Mouse (Mus musculus) hindbrain, embryonic 10.5 days (tissue): Measurements from ENCODE around the gene Fndc10. TPM values are rescaled to one million over a fixed set of nuclear protein-coding genes. Genes with fewer than 3 reads are reported as not detected.
"Not testable (repeated sequence)": the region's sequence is repeated elsewhere in the genome, so short reads cannot be mapped to it uniquely, and the experiment has no call there.

Source experiments
- DNase-seq: peaks from one replicate; pipeline ENCODE4 v3.0.0-alpha.2; 2017; ENCODE audit warnings: low spot score
- H3K27ac ChIP-seq: fragments of 300-500 bp; sonication (generic); 2 replicates; pipeline ENCODE4 v1.5.1; 2016; ENCODE audit warnings: mild to moderate bottlenecking, moderate library complexity
- H3K27me3 ChIP-seq: fragments of 300-500 bp; sonication (generic); 2 replicates; pipeline ENCODE4 v1.6.1; 2016; ENCODE audit warnings: mild to moderate bottlenecking; ENCODE audit not compliant: poor library complexity, insufficient read depth, severe bottlenecking
- H3K36me3 ChIP-seq: fragments of 300-500 bp; sonication (generic); 2 replicates; pipeline ENCODE4 v1.6.1; 2016; ENCODE audit warnings: mild to moderate bottlenecking, moderate library complexity
- H3K4me1 ChIP-seq: fragments of 300-500 bp; sonication (generic); replicated peaks from 2 replicates; pipeline ENCODE4 v1.6.1; 2016; ENCODE audit warnings: mild to moderate bottlenecking
- H3K4me3 ChIP-seq: fragments of 300-500 bp; sonication (generic); 2 replicates; pipeline ENCODE4 v1.5.1; 2016; ENCODE audit warnings: mild to moderate bottlenecking, moderate library complexity
- H3K9me3 ChIP-seq: fragments of 300-500 bp; sonication (generic); 2 replicates; pipeline ENCODE4 v1.6.1; 2016; ENCODE audit warnings: mild to moderate bottlenecking, moderate library complexity
- WGBS: fragments of 180-500 bp; shearing (Covaris S2); methylation state at CpG from one replicate; pipeline ENCODE4 v1.1.7; 2016; 5-methylcytosine and 5-hydroxymethylcytosine counted together
- polyA plus RNA-seq: library from polyadenylated mRNA; unstranded; fragments of >200 nt; fragmentation: Nextera tagmentation; extraction: Ambion mirVana; gene quantifications from 2 replicates; pipeline ENCODE4 v1.2.1, GENCODE M21; 2016

Gene Fndc10
- polyA plus RNA-seq, 1 experiment from 2014 or later, result 1.8 TPM

DNA sequence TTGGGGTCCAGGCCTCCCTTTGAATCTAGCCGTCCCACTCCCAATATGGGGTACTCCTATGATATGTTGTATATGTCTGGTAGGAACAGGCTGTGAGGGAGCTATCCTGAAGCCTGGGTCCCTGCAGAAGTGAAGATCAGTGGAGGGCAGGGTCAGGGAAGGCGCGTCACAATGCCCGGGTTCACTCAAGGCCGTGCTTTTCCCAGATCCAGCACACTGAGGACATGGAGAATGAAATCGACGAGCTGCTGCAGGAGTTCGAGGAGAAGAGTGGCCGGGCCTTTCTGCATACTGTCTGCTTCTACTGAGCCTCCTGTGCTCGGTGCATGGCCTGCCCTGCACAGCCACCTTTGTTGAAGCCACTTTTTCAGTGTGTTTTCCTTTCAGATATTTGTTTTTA, 39.1 kb downstream of the Fndc10 start:
- Histone ChIP-seq H3K27ac (no peak overlapping the region), H3K4me1 (peaks cover 33% of the 10 kb centered on the region), H3K36me3 (peaks cover 34% of the 10 kb centered on the region), H3K4me3 (no peak overlapping the region), H3K27me3 (no peaks in the 10 kb centered on the region), H3K9me3 (no peaks in the 10 kb centered on the region)
- no peak for DNase-seq
- 91% methylated on average over 10 of the region's 10 CpGs for WGBS

- peaks cover 40% of the 10 kb centered on the region for H3K36me3 ChIP-seq
- H3K4me3 ChIP-seq, result peak within 1 kb of the TSS; percentile 85
- H3K9me3 ChIP-seq, result no peaks in the 10 kb centered on the region
- H3K4me1 ChIP-seq, result peaks cover 36% of the 10 kb centered on the region
- no peaks in the 10 kb centered on the region for H3K27me3 ChIP-seq
- DNase-seq, result peak; percentile 91
- H3K27ac ChIP-seq, result peak within 1 kb of the TSS; percentile 94
- WGBS, result under 1% methylated on average over 35 of the region's 35 CpGs
Observed at GRCm38 (mm10) chr4:155734350-155734941, 40.3 kb downstream of the Fndc10 start, which contains the start of gene Tmem240. Tmem240 (plus strand) TSS chr4:155734800.

- Histone ChIP-seq H3K4me1 (peaks cover 36% of the 10 kb centered on the region), H3K36me3 (peaks cover 47% of the 10 kb centered on the region), H3K9me3 (no peaks in the 10 kb centered on the region), H3K27ac (peak overlapping the region; percentile 94), H3K27me3 (no peaks in the 10 kb centered on the region), H3K4me3 (peak overlapping the region; percentile 85)
- peak; percentile 55 for DNase-seq
- under 1% methylated on average over 76 of the region's 79 CpGs for WGBS
Observed at GRCm38 (mm10) chr4:155734951-155735702, 41.0 kb downstream of the Fndc10 start.

GRCm38 (mm10) chr4:155735788-155736187, 41.6 kb downstream of the Fndc10 start:
- Histone ChIP-seq H3K9me3 (no peaks in the 10 kb centered on the region), H3K27me3 (no peaks in the 10 kb centered on the region), H3K4me3 (peak overlapping the region; percentile 85), H3K36me3 (peaks cover 49% of the 10 kb centered on the region), H3K27ac (peak overlapping the region; percentile 94), H3K4me1 (peaks cover 36% of the 10 kb centered on the region)
- no peak for DNase-seq
- 71% methylated on average over 5 of the region's 5 CpGs for WGBS

DNA sequence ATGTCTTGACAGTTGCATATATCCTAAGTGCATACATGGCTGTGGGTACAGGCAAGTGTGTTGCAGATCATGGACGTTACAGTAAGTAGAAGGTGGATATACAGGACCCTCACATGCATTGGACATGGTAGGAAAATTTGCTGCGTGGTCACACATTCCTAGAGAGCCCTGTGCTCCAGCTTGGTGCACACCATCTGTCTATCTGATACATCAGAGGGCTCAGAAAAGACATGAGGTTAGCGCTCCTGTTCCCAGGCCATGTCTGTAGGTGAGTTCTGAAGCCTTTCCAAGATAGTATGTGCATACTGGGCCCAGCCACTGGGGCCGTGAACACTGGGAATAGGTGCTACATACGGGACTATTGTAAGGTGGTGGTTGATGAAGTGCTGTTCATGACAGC, 42.3 kb downstream of the Fndc10 start:
- peaks cover 36% of the 10 kb centered on the region for H3K4me1 ChIP-seq
- no peak overlapping the region for H3K27ac ChIP-seq
- peak overlapping the region; percentile 85; the same call in 1 of the 2 replicates for H3K4me3 ChIP-seq
- no peaks in the 10 kb centered on the region for H3K27me3 ChIP-seq
- 93% methylated on average over 5 of the region's 5 CpGs for WGBS
- DNase-seq, result no peak
- H3K9me3 ChIP-seq, result no peaks in the 10 kb centered on the region
- H3K36me3 ChIP-seq, result peaks cover 49% of the 10 kb centered on the region

DNA sequence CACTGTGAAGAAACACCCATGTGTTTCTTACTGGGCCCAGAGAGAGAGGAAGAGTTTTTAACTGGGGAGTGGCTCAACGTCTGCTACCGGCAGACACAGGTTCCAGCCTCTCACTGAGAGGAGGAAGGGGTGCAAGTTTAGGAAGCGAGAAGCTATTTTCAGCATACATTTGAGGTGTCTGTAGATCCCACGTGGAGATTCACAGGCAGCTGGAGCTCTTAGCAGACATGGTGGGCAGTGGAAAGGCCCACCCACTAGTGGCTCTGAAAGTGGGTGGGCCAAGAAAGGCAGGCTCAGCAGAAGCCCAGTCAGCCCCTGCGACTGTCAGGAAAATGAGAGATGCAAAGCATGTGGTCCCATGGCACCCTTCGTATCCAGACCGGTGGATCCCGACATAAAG, 44.1 kb downstream of the Fndc10 start:
- Histone ChIP-seq H3K9me3 (no peaks in the 10 kb centered on the region), H3K27me3 (no peaks in the 10 kb centered on the region), H3K27ac (no peak overlapping the region), H3K36me3 (peaks cover 50% of the 10 kb centered on the region), H3K4me3 (no peak overlapping the region), H3K4me1 (peaks cover 35% of the 10 kb centered on the region)
- 67% methylated on average over 8 of the region's 8 CpGs for WGBS
- no peak for DNase-seq

DNA sequence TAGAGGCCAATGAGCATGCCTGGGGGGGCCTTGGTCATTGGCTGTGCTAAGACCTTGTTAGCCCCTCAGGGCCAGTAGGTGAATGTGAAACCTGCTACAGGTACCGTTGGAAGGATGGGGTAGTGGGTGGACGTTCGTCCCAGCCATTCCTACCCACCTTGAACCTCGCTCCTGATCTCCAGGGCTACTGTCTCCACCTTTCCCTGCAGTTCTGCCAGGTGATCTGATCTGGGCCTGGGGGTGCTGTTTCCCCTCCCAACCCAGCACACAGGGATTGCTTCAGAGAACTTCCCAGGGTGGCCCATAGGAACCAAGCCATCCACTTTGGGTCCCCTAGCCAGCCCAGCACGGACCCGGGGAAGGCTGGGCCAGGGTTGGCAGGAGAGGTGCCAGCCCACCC, 45.0 kb downstream of the Fndc10 start:
- no peaks in the 10 kb centered on the region for H3K27me3 ChIP-seq
- peaks cover 27% of the 10 kb centered on the region for H3K4me1 ChIP-seq
- H3K4me3 ChIP-seq, result no peak overlapping the region
- no peak overlapping the region for H3K27ac ChIP-seq
- H3K9me3 ChIP-seq, result no peaks in the 10 kb centered on the region
- peaks cover 57% of the 10 kb centered on the region for H3K36me3 ChIP-seq
- DNase-seq, result no peak
- WGBS, result 80% methylated on average over 6 of the region's 6 CpGs

GRCm38 (mm10) chr4:155739741-155740636, 45.8 kb downstream of the Fndc10 start:
- DNase-seq, result no peak
- no peak overlapping the region for H3K4me3 ChIP-seq
- H3K27ac ChIP-seq, result no peak overlapping the region
- H3K4me1 ChIP-seq, result peaks cover 23% of the 10 kb centered on the region
- WGBS, result 85% methylated on average over 37 of the region's 37 CpGs
- H3K9me3 ChIP-seq, result no peaks in the 10 kb centered on the region
- H3K36me3 ChIP-seq, result peaks cover 66% of the 10 kb centered on the region
- H3K27me3 ChIP-seq, result no peaks in the 10 kb centered on the region

- Histone ChIP-seq H3K4me1 (peaks cover 17% of the 10 kb centered on the region), H3K36me3 (peaks cover 73% of the 10 kb centered on the region)
- H3K27me3 ChIP-seq, H3K27ac ChIP-seq, H3K9me3 ChIP-seq, H3K4me3 ChIP-seq, DNase-seq: not testable (repeated sequence)
- WGBS, result 91% methylated on average over 10 of the region's 10 CpGs
Observed at GRCm38 (mm10) chr4:155740681-155741080, 46.5 kb downstream of the Fndc10 start.

- Histone ChIP-seq H3K4me3 (no peak overlapping the region), H3K27me3 (no peaks in the 10 kb centered on the region), H3K36me3 (peaks cover 93% of the 10 kb centered on the region), H3K27ac (no peak overlapping the region), H3K4me1 (peaks cover 7% of the 10 kb centered on the region; the same call in 1 of the 2 replicates), H3K9me3 (no peaks in the 10 kb centered on the region)
- no peak for DNase-seq
- 94% methylated on average over 5 of the region's 5 CpGs for WGBS
Observed at GRCm38 (mm10) chr4:155742684-155743083, 48.5 kb downstream of the Fndc10 start.

- Histone ChIP-seq H3K27me3 (no peaks in the 10 kb centered on the region), H3K36me3 (peaks cover 100% of the 10 kb centered on the region), H3K4me3 (no peak overlapping the region), H3K4me1 (no peaks in the 10 kb centered on the region), H3K9me3 (no peaks in the 10 kb centered on the region), H3K27ac (no peak overlapping the region)
- no peak for DNase-seq
- 91% methylated on average over 8 of the region's 8 CpGs for WGBS
Observed at GRCm38 (mm10) chr4:155744474-155744873, 50.3 kb downstream of the Fndc10 start.

DNA sequence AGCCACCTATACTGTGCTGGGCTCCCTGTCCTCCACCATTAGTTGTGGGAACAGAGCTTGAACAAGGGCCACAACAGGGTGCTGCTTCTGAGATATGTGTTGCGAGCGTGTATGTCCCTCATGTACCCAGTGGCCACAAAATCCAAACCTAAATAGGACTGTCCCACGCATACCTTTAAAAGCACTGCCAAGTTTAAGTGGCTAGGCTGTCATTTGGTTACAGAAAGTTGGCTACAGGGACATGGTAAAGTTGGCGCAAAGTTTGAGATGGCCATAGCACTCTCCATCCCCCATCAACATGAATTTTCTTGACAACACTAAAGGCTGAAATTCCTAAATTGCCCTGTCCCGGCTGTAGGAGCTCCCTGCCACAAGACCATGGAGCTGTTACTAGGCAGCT, 51.0 kb downstream of the Fndc10 start:
- Histone ChIP-seq H3K9me3 (no peaks in the 10 kb centered on the region), H3K4me1 (no peaks in the 10 kb centered on the region), H3K36me3 (peaks cover 100% of the 10 kb centered on the region), H3K27me3 (no peaks in the 10 kb centered on the region), H3K4me3 (no peak overlapping the region), H3K27ac (no peak overlapping the region)
- 92% methylated on average over 5 of the region's 5 CpGs for WGBS
- no peak for DNase-seq
